Mouse (Mus musculus) spleen, adult 2 months (tissue): Measurements from ENCODE around the gene Arhgap10.

Source experiments
- CTCF ChIP-seq: fragments of 200-500 bp; IDR thresholded peaks from 2 replicates; pipeline ENCODE4 v1.5.1; 2011; ENCODE audit warnings: mild to moderate bottlenecking, inconsistent platforms; ENCODE audit not compliant: insufficient read depth, insufficient read length, insufficient replicate concordance; ENCODE audit errors: extremely low read depth
- POLR2A ChIP-seq: fragments of 200-500 bp; IDR thresholded peaks from 2 replicates; pipeline ENCODE4 v1.6.1; 2011; ENCODE audit warnings: low read depth, low read length, inconsistent platforms

DNA sequence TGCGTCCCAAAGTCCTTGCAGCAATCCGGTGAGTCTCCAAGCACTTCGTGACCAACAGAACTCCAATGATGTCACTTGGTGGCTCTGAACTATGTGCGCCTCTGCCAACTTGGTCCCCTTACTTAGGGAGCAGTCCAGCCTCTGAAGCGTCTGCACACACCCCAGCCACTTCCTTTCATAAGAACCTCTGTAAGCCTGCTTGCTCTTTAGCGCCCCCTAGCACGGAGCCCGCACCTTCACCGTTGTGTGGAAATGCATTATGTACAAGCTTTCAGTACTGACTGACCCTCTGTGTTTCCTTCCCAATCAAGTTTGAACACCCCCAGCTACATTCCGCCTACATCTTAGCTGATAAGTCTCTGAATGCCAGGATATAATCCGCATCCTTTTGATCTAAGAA lies 138.5 kb downstream of the Arhgap10 start:
- TF ChIP-seq POLR2A: no peak
- peak; percentile 38; the same call in 1 of the 2 replicates for TF ChIP-seq CTCF
